Mouse (Mus musculus): ENCODE results near the gene Trpc1.

DNA sequence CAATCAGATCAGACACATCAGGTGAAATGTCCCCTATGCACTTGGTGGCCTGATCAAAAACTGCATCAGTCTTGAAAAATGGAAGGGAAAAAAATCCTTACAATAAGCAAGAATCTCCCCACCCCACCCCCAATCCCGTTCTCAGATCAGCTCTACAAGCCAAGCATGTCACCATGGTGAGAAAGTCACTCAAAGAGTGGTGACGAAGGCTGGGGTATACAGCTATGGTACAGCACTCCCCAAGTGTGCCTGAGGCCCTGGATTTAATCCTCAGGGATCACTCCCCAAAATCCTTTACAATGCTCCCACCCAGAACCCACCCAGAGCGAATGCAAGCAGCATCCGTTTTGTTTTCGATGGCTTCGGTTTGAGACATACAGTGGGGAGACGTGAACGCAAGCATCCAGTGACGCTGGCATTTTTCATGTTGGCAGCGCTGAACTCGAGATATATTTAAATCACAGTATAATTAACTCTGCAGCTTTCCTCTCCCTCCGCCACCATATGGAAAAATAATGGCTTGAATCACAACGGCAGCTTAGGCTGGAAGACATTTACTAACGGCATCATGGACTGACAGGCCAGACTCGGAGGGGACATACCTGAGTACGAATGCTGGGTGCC lies 34.8 kb upstream of the Trpc1 start:
- no peak for TF ChIP-seq CHD2 (IDR thresholded peaks at IDR 0.05; ENCODE audit: low read depth, low read length)
- TF ChIP-seq ZNF384 (IDR thresholded peaks at IDR 0.05; ENCODE audit: low read depth, low read length) = no peak
- TF ChIP-seq HCFC1 (IDR thresholded peaks at IDR 0.05; ENCODE audit: borderline replicate concordance, insufficient read depth, low read length) = no peak

Data from ES-E14 (cell line).